Mouse (Mus musculus) neural tube, embryonic 11.5 days (tissue): ENCODE results near the gene D830030K20Rik. TPM values are rescaled to one million over a fixed set of nuclear protein-coding genes. Genes with fewer than 3 reads are reported as not detected.
A peak's percentile ranks its signal among the peaks of the same experiment; 100 is the strongest.
"Not testable (repeated sequence)": the region's sequence is repeated elsewhere in the genome, so short reads cannot be mapped to it uniquely, and the experiment has no call there.

ENCODE experiments used
- ATAC-seq: fragments of 200-750 bp; cut with Nextera tagmentation; 2 replicates; pipeline ENCODE4 v1.8.0; 2017; ENCODE audit warnings: moderate number of reproducible peaks, mild to moderate bottlenecking, moderate TSS enrichment, moderate library complexity; ENCODE audit not compliant: insufficient read depth, low FRiP score, low TSS enrichment
- DNase-seq: peaks from one replicate; pipeline ENCODE4 v3.0.0-alpha.2; 2015; ENCODE audit warnings: low spot score
- H3K27ac ChIP-seq: fragments of 300-500 bp; sonication (generic); 2 replicates; pipeline ENCODE4 v1.5.1; 2014; ENCODE audit warnings: low read depth, mild to moderate bottlenecking, low read length
- H3K27me3 ChIP-seq: fragments of 300-500 bp; sonication (generic); 2 replicates; pipeline ENCODE4 v1.6.1; 2014; ENCODE audit warnings: mild to moderate bottlenecking, low read length, mixed read lengths; ENCODE audit not compliant: control insufficient read depth, insufficient read depth
- H3K36me3 ChIP-seq: fragments of 300-500 bp; sonication (generic); 2 replicates; pipeline ENCODE4 v1.6.1; 2014; ENCODE audit warnings: mild to moderate bottlenecking, low read length, moderate library complexity, mixed read lengths; ENCODE audit not compliant: control insufficient read depth, insufficient read depth
- H3K4me1 ChIP-seq: fragments of 300-500 bp; sonication (generic); 2 replicates; pipeline ENCODE4 v1.6.1; 2014; ENCODE audit warnings: low read length, mixed read lengths; ENCODE audit not compliant: control insufficient read depth, insufficient read depth
- H3K4me2 ChIP-seq: fragments of 300-500 bp; sonication (generic); 2 replicates; pipeline ENCODE4 v1.6.1; 2014; ENCODE audit warnings: low read depth, mild to moderate bottlenecking, moderate library complexity
- H3K4me3 ChIP-seq: fragments of 300-500 bp; sonication (generic); 2 replicates; pipeline ENCODE4 v1.5.1; 2014; ENCODE audit warnings: low read depth, low read length
- H3K9ac ChIP-seq: fragments of 300-500 bp; sonication (generic); 2 replicates; pipeline ENCODE4 v1.6.1; 2014; ENCODE audit warnings: mild to moderate bottlenecking, low read length
- H3K9me3 ChIP-seq: fragments of 300-500 bp; sonication (generic); 2 replicates; pipeline ENCODE4 v1.6.1; 2016; ENCODE audit warnings: low read length; ENCODE audit not compliant: control insufficient read depth
- WGBS: fragments of 180-500 bp; shearing (Covaris S2); extraction: QIAGEN DNeasy Blood & Tissue Kit; methylation state at CpG from one replicate; pipeline ENCODE4 v1.1.7; 2014; 5-methylcytosine and 5-hydroxymethylcytosine counted together
- polyA plus RNA-seq: library from polyadenylated mRNA; unstranded; fragments of >200 nt; fragmentation: Nextera tagmentation; extraction: Ambion mirVana; gene quantifications from 2 replicates; pipeline ENCODE4 v1.2.1, GENCODE M21; 2014

The D830030K20Rik gene
- 7.1 and 9.3 TPM in 2 replicates for polyA plus RNA-seq

GRCm38 (mm10) chr14:3208272-3209152 is at the start of gene D830030K20Rik:
D830030K20Rik (plus strand) TSS chr14:3208488.
- not testable (repeated sequence) for H3K27me3 ChIP-seq, H3K27ac ChIP-seq, H3K4me1 ChIP-seq, H3K9me3 ChIP-seq, H3K9ac ChIP-seq, H3K36me3 ChIP-seq, ATAC-seq
- Histone ChIP-seq H3K4me3 (peak within 1 kb of the TSS; percentile 40), H3K4me2 (peak within 1 kb of the TSS; percentile 67)
- peak; percentile 13 for DNase-seq
- 0% methylated on average over 13 of the region's 62 CpGs for WGBS

GRCm38 (mm10) chr14:3187955-3188354 is 20.3 kb upstream of the D830030K20Rik start, which contains the start of gene Gm5795:
Gm5795 (plus strand) TSS chr14:3188255.
- not testable (repeated sequence) for H3K9me3 ChIP-seq, ATAC-seq, H3K27ac ChIP-seq, H3K36me3 ChIP-seq, H3K9ac ChIP-seq, DNase-seq, H3K4me3 ChIP-seq, H3K4me2 ChIP-seq, H3K4me1 ChIP-seq, H3K27me3 ChIP-seq
- no CpG with 5 or more reads among the region's 2 CpGs for WGBS

- peak; percentile 21 for DNase-seq
- not testable (repeated sequence) for H3K9me3 ChIP-seq, H3K27ac ChIP-seq, H3K4me2 ChIP-seq, H3K4me1 ChIP-seq, H3K9ac ChIP-seq, H3K36me3 ChIP-seq, ATAC-seq, H3K4me3 ChIP-seq, H3K27me3 ChIP-seq
- 10% methylated on average over 9 of the region's 11 CpGs for WGBS
Observed at GRCm38 (mm10) chr14:3209367-3209766, 1.1 kb downstream of the D830030K20Rik start.

DNA sequence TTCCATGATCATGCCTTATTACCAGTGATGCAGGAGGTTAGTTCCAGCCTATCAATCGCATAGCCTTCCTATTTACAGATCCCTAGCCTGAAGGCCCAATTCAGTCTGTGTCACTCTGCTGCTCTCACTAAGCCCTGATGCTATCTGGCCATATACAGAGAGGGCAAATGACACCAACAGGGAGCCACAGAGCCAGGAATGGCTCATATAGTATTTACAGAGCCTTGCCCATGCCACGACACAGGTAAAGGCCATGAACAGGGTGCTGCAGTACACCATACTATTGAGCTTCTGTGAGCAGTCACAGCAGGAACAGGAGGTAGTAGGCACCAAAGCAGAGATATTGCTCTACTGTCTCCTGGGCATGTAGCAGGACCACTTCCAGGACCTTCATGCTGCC is 54.2 kb downstream of the D830030K20Rik start:
- not testable (repeated sequence) for ATAC-seq, H3K4me1 ChIP-seq, H3K9me3 ChIP-seq, H3K4me2 ChIP-seq, H3K4me3 ChIP-seq, H3K27me3 ChIP-seq, DNase-seq, H3K9ac ChIP-seq, H3K36me3 ChIP-seq, H3K27ac ChIP-seq
- 90% methylated on average over 2 of the region's 2 CpGs for WGBS

Other genes starting within 250 kb of the D830030K20Rik start
- not detected in 2 replicates for gene Gm2888, start 178.5 kb upstream of the D830030K20Rik start, polyA plus RNA-seq
- gene Gm2897, start 159.2 kb upstream of the D830030K20Rik start, polyA plus RNA-seq, result 5.5 and 6.2 TPM in 2 replicates
- not detected in 2 replicates for gene Gm10340, start 74.5 kb upstream of the D830030K20Rik start, polyA plus RNA-seq
- gene Gm5795, start 20.2 kb upstream of the D830030K20Rik start, polyA plus RNA-seq, result not detected in 2 replicates
- gene Gm2956, start 124.1 kb downstream of the D830030K20Rik start, polyA plus RNA-seq, result not detected in 2 replicates
- not detected in 2 replicates for gene Gm10413, start 186.6 kb downstream of the D830030K20Rik start, polyA plus RNA-seq
- 1.8 and 2.3 TPM in 2 replicates for gene Gm10409, start 204.1 kb downstream of the D830030K20Rik start, polyA plus RNA-seq
- gene Gm3005, start 219.6 kb downstream of the D830030K20Rik start, polyA plus RNA-seq, result 0.73 and 1.5 TPM in 2 replicates
- gene Gm10408, start 240.9 kb downstream of the D830030K20Rik start, polyA plus RNA-seq, result not detected in 2 replicates